Mouse (Mus musculus) bone marrow macrophage, adult 2 months (primary cell): ENCODE data around the gene Scube3.
"Not testable (repeated sequence)": the region's sequence is repeated elsewhere in the genome, so short reads cannot be mapped to it uniquely, and the experiment has no call there.

Experiments
- CTCF ChIP-seq: IDR thresholded peaks from 2 replicates; pipeline ENCODE4 v1.5.1; 2012; ENCODE audit warnings: low read depth, mild to moderate bottlenecking, low read length, moderate library complexity
- POLR2A ChIP-seq: IDR thresholded peaks from 2 replicates; pipeline ENCODE4 v1.6.1; 2012; ENCODE audit warnings: mild to moderate bottlenecking, low read depth, low read length, borderline replicate concordance

DNA sequence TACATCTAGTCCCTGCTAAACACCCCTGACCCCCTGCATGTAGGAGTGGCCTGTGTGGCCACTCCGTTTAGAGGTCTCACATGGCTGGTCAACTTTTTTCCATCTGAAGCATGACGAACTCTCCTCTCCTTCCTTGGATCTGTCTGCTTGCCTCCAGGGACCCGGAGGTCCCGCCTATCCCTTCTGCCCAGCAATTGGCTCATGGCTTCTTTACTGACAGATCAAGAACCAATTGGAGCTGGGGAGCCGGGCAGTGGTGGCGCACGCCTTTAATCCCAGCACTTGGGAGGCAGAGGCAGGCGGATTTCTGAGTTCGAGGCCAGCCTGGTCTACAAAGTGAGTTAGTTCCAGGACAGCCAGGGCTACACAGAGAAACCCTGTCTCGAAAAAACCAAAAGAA is 80.5 kb downstream of the Scube3 start:
- not testable (repeated sequence) for TF ChIP-seq POLR2A, CTCF
